Mouse (Mus musculus) MEL (cell line): Measurements from ENCODE around the gene Fnbp1. TPM values are rescaled to one million over a fixed set of nuclear protein-coding genes. Genes with fewer than 3 reads are reported as not detected.

ENCODE experiments used
- DNase-seq: peaks from one replicate; pipeline ENCODE4 v3.0.0; 2011; ENCODE audit warnings: low read depth, low spot score
- H3K27ac ChIP-seq: 2 replicates; pipeline ENCODE4 v1.5.1; 2012; ENCODE audit warnings: low read depth, mild to moderate bottlenecking, control low read depth, low read length, moderate library complexity; ENCODE audit not compliant: control insufficient read depth
- H3K27me3 ChIP-seq, 2 experiments: fragments of 150-350 bp in 1 of 2; sonication (generic) in 1 of 2; 2 replicates each; pipeline ENCODE4 v1.6.1; 2012; ENCODE audit warnings: low read length in 2 of 2, mild to moderate bottlenecking in 2 of 2, improper control_type of control experiment in 1 of 2, moderate library complexity in 1 of 2; ENCODE audit not compliant: insufficient read depth in 2 of 2, control insufficient read depth in 1 of 2
- H3K36me3 ChIP-seq, 2 experiments: 2 replicates each; pipeline ENCODE4 v1.6.1; 2012 to 2014; ENCODE audit warnings: low read length in 2 of 2, improper control_type of control experiment in 1 of 2, inconsistent platforms in 1 of 2, mild to moderate bottlenecking in 1 of 2; ENCODE audit not compliant: insufficient read depth in 2 of 2, control insufficient read depth in 1 of 2
- H3K4me1 ChIP-seq, 2 experiments: fragments of 150-350 bp in 1 of 2; sonication (generic) in 1 of 2; 2 replicates each; pipeline ENCODE4 v1.6.1; 2012; ENCODE audit warnings: low read length in 2 of 2, improper control_type of control experiment in 1 of 2, mild to moderate bottlenecking in 1 of 2; ENCODE audit not compliant: insufficient read depth in 2 of 2, control insufficient read depth in 1 of 2
- H3K4me3 ChIP-seq, 2 experiments: fragments of 150-350 bp in 1 of 2; sonication (generic) in 1 of 2; 2 replicates each; pipeline ENCODE4 v1.5.1; 2012; ENCODE audit warnings: low read depth in 2 of 2, low read length in 2 of 2, mild to moderate bottlenecking in 2 of 2, moderate library complexity in 2 of 2, control low read depth in 1 of 2, improper control_type of control experiment in 1 of 2; ENCODE audit not compliant: control insufficient read depth in 1 of 2, insufficient read depth in 1 of 2
- H3K79me2 ChIP-seq: 2 replicates; pipeline ENCODE4 v1.6.1; 2012; ENCODE audit warnings: mild to moderate bottlenecking, low read length, moderate library complexity; ENCODE audit not compliant: control insufficient read depth, poor library complexity, insufficient read depth
- H3K9ac ChIP-seq: 2 replicates; pipeline ENCODE4 v1.6.1; 2012; ENCODE audit warnings: low read depth, mild to moderate bottlenecking, control low read depth, low read length, moderate library complexity; ENCODE audit not compliant: control insufficient read depth, poor library complexity, severe bottlenecking
- H3K9me3 ChIP-seq: fragments of 150-350 bp; sonication (generic); replicated peaks from 2 replicates; pipeline ENCODE4 v1.6.1; 2012; ENCODE audit warnings: mild to moderate bottlenecking, low read length, improper control_type of control experiment, moderate library complexity; ENCODE audit not compliant: insufficient read depth
- BHLHE40 ChIP-seq: IDR thresholded peaks from 2 replicates; pipeline ENCODE4 v1.6.1; 2012; ENCODE audit warnings: low read depth, mild to moderate bottlenecking, inconsistent platforms, low read length, improper control_type of control experiment, borderline replicate concordance
- CHD2 ChIP-seq: IDR thresholded peaks from 2 replicates; pipeline ENCODE4 v1.6.1; 2011; ENCODE audit warnings: low read length, improper control_type of control experiment
- CTCF ChIP-seq, 3 experiments: IDR thresholded peaks in 2 of 3; conservative IDR thresholded peaks in 1 of 3; 2 replicates each; pipeline ENCODE4 v1.5.1; 2011 to 2012; ENCODE audit warnings: low read length in 3 of 3, low read depth in 2 of 3, mild to moderate bottlenecking in 2 of 3, improper control_type of control experiment in 1 of 3, inconsistent platforms in 1 of 3, mixed read lengths in 1 of 3, moderate library complexity in 1 of 3; ENCODE audit not compliant: control insufficient read depth in 1 of 3, insufficient read depth in 1 of 3, poor library complexity in 1 of 3, severe bottlenecking in 1 of 3
- ELF1 ChIP-seq: IDR thresholded peaks from 2 replicates; pipeline ENCODE4 v1.6.1; 2014; ENCODE audit warnings: low read depth, mild to moderate bottlenecking, inconsistent platforms, low read length, improper control_type of control experiment, moderate library complexity
- EP300 ChIP-seq, 2 experiments: IDR thresholded peaks; 2 replicates each; pipeline ENCODE4 v1.6.1; 2011; ENCODE audit warnings: improper control_type of control experiment in 2 of 2, low read length in 2 of 2, low read depth in 1 of 2, mild to moderate bottlenecking in 1 of 2
- GABPA ChIP-seq: IDR thresholded peaks from 2 replicates; pipeline ENCODE4 v1.6.1; 2012; ENCODE audit warnings: low read depth, mild to moderate bottlenecking, inconsistent platforms, low read length, improper control_type of control experiment, moderate library complexity
- MAFK ChIP-seq: IDR thresholded peaks from 2 replicates; pipeline ENCODE4 v1.6.1; 2011; ENCODE audit warnings: low read depth, mild to moderate bottlenecking, low read length, improper control_type of control experiment, borderline replicate concordance
- MAZ ChIP-seq: IDR thresholded peaks from 2 replicates; pipeline ENCODE4 v1.6.1; 2012; ENCODE audit warnings: low read depth, mild to moderate bottlenecking, inconsistent platforms, low read length, improper control_type of control experiment
- MEF2A ChIP-seq: IDR thresholded peaks from 2 replicates; pipeline ENCODE4 v1.6.1; 2014; ENCODE audit warnings: low read depth, mild to moderate bottlenecking, inconsistent platforms, low read length, improper control_type of control experiment; ENCODE audit not compliant: poor library complexity, insufficient replicate concordance, severe bottlenecking; ENCODE audit errors: extremely low read depth
- MXI1 ChIP-seq: IDR thresholded peaks from 2 replicates; pipeline ENCODE4 v1.6.1; 2011; ENCODE audit warnings: mild to moderate bottlenecking, low read depth, low read length, improper control_type of control experiment
- MYB ChIP-seq: IDR thresholded peaks from 2 replicates; pipeline ENCODE4 v1.6.1; 2011; ENCODE audit warnings: mild to moderate bottlenecking, low read depth, low read length, improper control_type of control experiment
- POLR2A ChIP-seq, 2 experiments: IDR thresholded peaks; 2 replicates each; pipeline ENCODE4 v1.6.1; 2011 to 2012; ENCODE audit warnings: low read length in 2 of 2, mild to moderate bottlenecking in 2 of 2, control low read depth in 1 of 2, improper control_type of control experiment in 1 of 2, low read depth in 1 of 2, moderate library complexity in 1 of 2; ENCODE audit not compliant: control insufficient read depth in 1 of 2, insufficient read depth in 1 of 2, poor library complexity in 1 of 2
- POLR2AphosphoS5 ChIP-seq: IDR thresholded peaks from 2 replicates; pipeline ENCODE4 v1.6.1; 2012; ENCODE audit warnings: low read depth, borderline replicate concordance, mild to moderate bottlenecking, inconsistent platforms, low read length, moderate library complexity, mixed read lengths
- RAD21 ChIP-seq: IDR thresholded peaks from 2 replicates; pipeline ENCODE4 v1.6.1; 2011; ENCODE audit warnings: mild to moderate bottlenecking, low read depth, low read length, improper control_type of control experiment
- SMC3 ChIP-seq: IDR thresholded peaks from 2 replicates; pipeline ENCODE4 v1.6.1; 2011; ENCODE audit warnings: low read depth, low read length, improper control_type of control experiment
- TAL1 ChIP-seq: IDR thresholded peaks from 2 replicates; pipeline ENCODE4 v1.6.1; 2012; ENCODE audit warnings: mild to moderate bottlenecking, inconsistent platforms, low read length, moderate library complexity, mixed read lengths
- TBP ChIP-seq: IDR thresholded peaks from 2 replicates; pipeline ENCODE4 v1.8.0; 2011; ENCODE audit warnings: low read depth, low read length, improper control_type of control experiment
- TCF12 ChIP-seq: IDR thresholded peaks from 2 replicates; pipeline ENCODE4 v1.6.1; 2014; ENCODE audit warnings: low read depth, mild to moderate bottlenecking, inconsistent platforms, low read length, improper control_type of control experiment, moderate library complexity
- UBTF ChIP-seq: IDR thresholded peaks from 2 replicates; pipeline ENCODE4 v1.6.1; 2012; ENCODE audit warnings: low read depth, mild to moderate bottlenecking, inconsistent platforms, low read length, improper control_type of control experiment, moderate library complexity, borderline replicate concordance; ENCODE audit not compliant: insufficient read depth
- USF1 ChIP-seq: IDR thresholded peaks from 2 replicates; pipeline ENCODE4 v1.6.1; 2014; ENCODE audit warnings: low read depth, mild to moderate bottlenecking, inconsistent platforms, low read length, improper control_type of control experiment, moderate library complexity
- ZKSCAN1 ChIP-seq: IDR thresholded peaks from 2 replicates; pipeline ENCODE4 v1.6.1; 2012; ENCODE audit warnings: low read depth, mild to moderate bottlenecking, inconsistent platforms, low read length, improper control_type of control experiment, moderate library complexity
- ZMIZ1 ChIP-seq: IDR thresholded peaks from 2 replicates; pipeline ENCODE4 v1.6.1; 2012; ENCODE audit warnings: low read depth, mild to moderate bottlenecking, inconsistent platforms, low read length, improper control_type of control experiment, moderate library complexity
- ZNF384 ChIP-seq: IDR thresholded peaks from 2 replicates; pipeline ENCODE4 v1.6.1; 2012; ENCODE audit warnings: low read depth, mild to moderate bottlenecking, inconsistent platforms, low read length, improper control_type of control experiment
- polyA plus RNA-seq, 2 experiments: library from polyadenylated mRNA; stranded (reverse) in 1 of 2; unstranded in 1 of 2; fragments of >175 nt in 1 of 2; fragments of >200 nt in 1 of 2; gene quantifications; 2 replicates each; pipeline versions ENCODE4 v1.2.1 to v1.2.4; 2012; ENCODE audit warnings: low replicate concordance in 2 of 2, low read depth in 1 of 2; ENCODE audit not compliant: insufficient read length in 2 of 2, insufficient read depth in 1 of 2, missing spikeins in 1 of 2
- total RNA-seq: library from RNA; depleted of rRNA; stranded (reverse); fragments of 300-350 nt; gene quantifications from 2 replicates; pipeline ENCODE4 v1.2.3, GENCODE M21; 2012

The Fnbp1 gene
- total and polyA plus RNA-seq, 3 experiments: 3.4 to 17.5 TPM; not detected in 1

- H3K27ac ChIP-seq: no peak overlapping the region
- no peak for TF ChIP-seq ZMIZ1
- peak in 2 of 3 experiments; percentile 26 to 32; a peak in 3 of 6 replicates for TF ChIP-seq CTCF (IDR thresholded peaks at IDR 0.05 in 2 of 3, conservative IDR thresholded peaks at IDR 0.05 in 1 of 3; ENCODE audit: control insufficient read depth in 1 of 3, insufficient read depth in 1 of 3, low read depth in 2 of 3, low read length in 3 of 3, poor library complexity in 1 of 3, severe bottlenecking in 1 of 3)
- H3K27me3 ChIP-seq: no peaks in the 10 kb centered on the region
- no peak overlapping the region for H3K9ac ChIP-seq
- peaks cover 0 to 31% of the 10 kb centered on the region in 2 experiments for H3K4me1 ChIP-seq
- no peak overlapping the region for H3K4me3 ChIP-seq
- H3K79me2 ChIP-seq: no peaks in the 10 kb centered on the region
- DNase-seq: peak; percentile 12
- no peaks in the 10 kb centered on the region for H3K9me3 ChIP-seq
- H3K36me3 ChIP-seq: peaks cover 0 to 23% of the 10 kb centered on the region in 2 experiments; a peak in 2 of 4 replicates
These were observed 57.5 kb downstream of the Fnbp1 start for GRCm38 (mm10) chr2:31084169-31084850.

GRCm38 (mm10) chr2:31083372-31083771 lies 58.4 kb downstream of the Fnbp1 start:
- Histone ChIP-seq H3K4me3 (no peak overlapping the region), H3K9me3 (no peaks in the 10 kb centered on the region), H3K79me2 (no peaks in the 10 kb centered on the region)
- TF ChIP-seq SMC3 (no peak), ELF1 (no peak), TAL1 (peak; percentile 11; the same call in 1 of the 2 replicates)
- TF ChIP-seq, all 39 proteins: peak for 1
- DNase-seq: peak; percentile 19
- no peak overlapping the region for H3K27ac ChIP-seq
- H3K4me1 ChIP-seq: peaks cover 0 to 31% of the 10 kb centered on the region in 2 experiments
- no peaks in the 10 kb centered on the region for H3K27me3 ChIP-seq
- no peak overlapping the region for H3K9ac ChIP-seq
- peaks cover 0 to 23% of the 10 kb centered on the region in 2 experiments; a peak in 2 of 4 replicates for H3K36me3 ChIP-seq

GRCm38 (mm10) chr2:31082639-31083038 lies 59.2 kb downstream of the Fnbp1 start:
- H3K27ac ChIP-seq: peak overlapping the region; percentile 67
- no peak; the same call in 1 of the 2 replicates for TF ChIP-seq MAZ
- no peak for TF ChIP-seq CTCF (IDR thresholded peaks at IDR 0.05 in 2 of 3, conservative IDR thresholded peaks at IDR 0.05 in 1 of 3; ENCODE audit: control insufficient read depth in 1 of 3, insufficient read depth in 1 of 3, low read depth in 2 of 3, low read length in 3 of 3, poor library complexity in 1 of 3, severe bottlenecking in 1 of 3)
- TF ChIP-seq CHD2: no peak
- no peak for TF ChIP-seq MEF2A
- no peak for TF ChIP-seq POLR2AphosphoS5
- TF ChIP-seq BHLHE40: peak; percentile 35; the same call in 1 of the 2 replicates
- TF ChIP-seq MYB: peak; percentile 65
- no peak for TF ChIP-seq MAFK
- peak; percentile 78 to 83 for TF ChIP-seq EP300 (IDR thresholded peaks at IDR 0.05; ENCODE audit: low read depth in 1 of 2, low read length in 2 of 2)
- 0 out of 2 replicates have a peak, but pooled peaks have one; percentile 20 for TF ChIP-seq ZNF384
- no peak for TF ChIP-seq SMC3
- no peak for TF ChIP-seq ZKSCAN1
- no peak for TF ChIP-seq GABPA
- no peak for TF ChIP-seq POLR2A (IDR thresholded peaks at IDR 0.05; ENCODE audit: control insufficient read depth in 1 of 2, insufficient read depth in 1 of 2, low read depth in 1 of 2, low read length in 2 of 2, poor library complexity in 1 of 2)
- TF ChIP-seq TBP: 0 out of 2 replicates have a peak, but pooled peaks have one; percentile 13
- 0 out of 2 replicates have a peak, but pooled peaks have one; percentile 31 for TF ChIP-seq MXI1
- TF ChIP-seq TCF12: no peak; the same call in 1 of the 2 replicates
- TF ChIP-seq UBTF: no peak
- no peak for TF ChIP-seq RAD21
- peak; percentile 59; the same call in 1 of the 2 replicates for TF ChIP-seq USF1

More at GRCm38 (mm10) chr2:31082639-31083038, 59.2 kb downstream of the Fnbp1 start:
- Histone ChIP-seq H3K4me1 (peaks cover 0 to 31% of the 10 kb centered on the region in 2 experiments), H3K9ac (peak overlapping the region; percentile 21), H3K36me3 (peaks cover 0 to 23% of the 10 kb centered on the region in 2 experiments; a peak in 2 of 4 replicates), H3K9me3 (no peaks in the 10 kb centered on the region), H3K4me3 (no peak overlapping the region), H3K79me2 (no peaks in the 10 kb centered on the region), H3K27me3 (no peaks in the 10 kb centered on the region)
- DNase-seq: peak; percentile 83
